Mouse (Mus musculus) forebrain, embryonic 12.5 days (tissue): ENCODE data around the gene Prkar1a. TPM values are rescaled to one million over a fixed set of nuclear protein-coding genes. Genes with fewer than 3 reads are reported as not detected.

ENCODE experiments used
- ATAC-seq: fragments of 200-750 bp; cut with Nextera tagmentation; 2 replicates; pipeline ENCODE4 v1.8.0; 2017; ENCODE audit warnings: moderate TSS enrichment; ENCODE audit not compliant: low FRiP score
- H3K27ac ChIP-seq: fragments of 300-500 bp; sonication (generic); 2 replicates; pipeline ENCODE4 v1.5.1; 2016; ENCODE audit warnings: mild to moderate bottlenecking
- H3K27me3 ChIP-seq: fragments of 300-500 bp; sonication (generic); 2 replicates; pipeline ENCODE4 v1.6.1; 2016; ENCODE audit warnings: mild to moderate bottlenecking
- H3K36me3 ChIP-seq: fragments of 300-500 bp; sonication (generic); replicated peaks from 2 replicates; pipeline ENCODE4 v1.6.1; 2016; ENCODE audit warnings: mild to moderate bottlenecking
- H3K4me1 ChIP-seq: fragments of 300-500 bp; sonication (generic); 2 replicates; pipeline ENCODE4 v1.6.1; 2016
- H3K4me2 ChIP-seq: fragments of 300-500 bp; sonication (generic); 2 replicates; pipeline ENCODE4 v1.6.1; 2016; ENCODE audit warnings: mild to moderate bottlenecking, moderate library complexity
- H3K4me3 ChIP-seq: fragments of 300-500 bp; sonication (generic); replicated peaks from 2 replicates; pipeline ENCODE4 v1.5.1; 2016; ENCODE audit warnings: mild to moderate bottlenecking
- H3K9ac ChIP-seq: fragments of 300-500 bp; sonication (generic); 2 replicates; pipeline ENCODE4 v1.6.1; 2016; ENCODE audit warnings: mild to moderate bottlenecking
- H3K9me3 ChIP-seq: fragments of 300-500 bp; sonication (generic); 2 replicates; pipeline ENCODE4 v1.6.1; 2016
- WGBS: fragments of 180-500 bp; shearing (Covaris S2); methylation state at CpG from one replicate; pipeline ENCODE4 v1.1.7; 2016; 5-methylcytosine and 5-hydroxymethylcytosine counted together
- polyA plus RNA-seq: library from polyadenylated mRNA; unstranded; fragments of >200 nt; fragmentation: Nextera tagmentation; extraction: Ambion mirVana; gene quantifications from 2 replicates; pipeline ENCODE4 v1.2.1, GENCODE M21; 2016

Gene Prkar1a
- polyA plus RNA-seq, 1 experiment from 2014 or later: 413 TPM

DNA sequence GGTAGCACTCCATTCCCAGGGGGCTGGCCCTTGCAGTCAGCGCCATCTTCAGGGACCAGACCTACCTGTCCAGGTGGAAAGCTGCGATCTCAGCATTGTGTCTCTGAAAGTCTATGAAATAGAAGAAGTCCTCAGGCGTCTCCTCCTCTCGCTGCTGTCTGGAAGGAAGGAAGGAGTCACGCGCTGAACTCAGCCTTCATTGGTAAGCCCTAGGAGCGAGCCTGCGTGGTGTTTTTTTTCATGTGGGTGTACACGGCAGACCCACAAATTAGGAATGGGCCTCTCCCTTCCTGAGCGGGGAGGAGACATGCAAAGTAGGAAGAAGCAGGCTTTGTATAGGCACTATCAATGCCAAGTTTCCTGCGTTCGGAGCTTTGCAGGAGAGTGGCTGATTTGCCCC is 29.1 kb downstream of the Prkar1a start:
- H3K27ac ChIP-seq: no peak overlapping the region
- no peak overlapping the region for H3K9ac ChIP-seq
- no peak for ATAC-seq
- H3K9me3 ChIP-seq: no peaks in the 10 kb centered on the region
- H3K4me1 ChIP-seq: no peaks in the 10 kb centered on the region
- H3K36me3 ChIP-seq: no peaks in the 10 kb centered on the region
- H3K4me3 ChIP-seq: no peak overlapping the region
- 78% methylated on average over 12 of the region's 12 CpGs for WGBS
- no peak overlapping the region for H3K4me2 ChIP-seq
- H3K27me3 ChIP-seq: peaks cover 7% of the 10 kb centered on the region; the same call in 1 of the 2 replicates

GRCm38 (mm10) chr11:109680934-109681333 is 31.7 kb downstream of the Prkar1a start:
- H3K4me3 ChIP-seq: no peak overlapping the region
- H3K27ac ChIP-seq: no peak overlapping the region
- 82% methylated on average over 9 of the region's 9 CpGs for WGBS
- H3K9ac ChIP-seq: no peak overlapping the region
- peaks cover 7% of the 10 kb centered on the region; the same call in 1 of the 2 replicates for H3K27me3 ChIP-seq
- no peak for ATAC-seq
- H3K4me1 ChIP-seq: no peaks in the 10 kb centered on the region
- H3K4me2 ChIP-seq: no peak overlapping the region
- H3K9me3 ChIP-seq: no peaks in the 10 kb centered on the region
- no peaks in the 10 kb centered on the region for H3K36me3 ChIP-seq

DNA sequence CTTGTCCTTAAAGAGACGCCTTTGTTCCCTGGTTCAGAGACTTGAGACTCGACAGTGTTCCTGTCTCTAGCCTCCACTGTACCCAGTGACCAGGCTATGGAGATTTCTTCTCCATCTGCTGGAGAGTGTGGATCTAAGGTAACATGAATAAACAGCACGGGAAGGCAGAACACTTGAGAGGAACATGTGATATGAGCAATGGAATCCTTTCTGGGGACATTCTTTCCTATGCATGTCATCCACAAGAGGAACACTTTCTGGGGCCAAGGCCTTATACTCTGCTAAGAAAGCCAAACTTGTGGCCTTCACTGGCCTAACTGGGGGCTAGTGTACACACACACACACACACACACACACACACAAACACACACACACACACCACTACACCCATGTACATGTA is 32.4 kb downstream of the Prkar1a start:
- Histone ChIP-seq H3K9me3 (no peaks in the 10 kb centered on the region), H3K27ac (no peak overlapping the region), H3K9ac (no peak overlapping the region), H3K4me1 (no peaks in the 10 kb centered on the region), H3K4me2 (no peak overlapping the region), H3K27me3 (peaks cover 7% of the 10 kb centered on the region; the same call in 1 of the 2 replicates), H3K36me3 (no peaks in the 10 kb centered on the region), H3K4me3 (no peak overlapping the region)
- no peak for ATAC-seq
- WGBS: 80% methylated on average over 3 of the region's 3 CpGs

- Histone ChIP-seq H3K27ac (no peak overlapping the region), H3K27me3 (peaks cover 1% of the 10 kb centered on the region; the same call in 1 of the 2 replicates), H3K9ac (no peak overlapping the region), H3K4me1 (no peaks in the 10 kb centered on the region), H3K9me3 (no peaks in the 10 kb centered on the region), H3K36me3 (no peaks in the 10 kb centered on the region), H3K4me2 (no peak overlapping the region), H3K4me3 (no peak overlapping the region)
- no peak for ATAC-seq
- WGBS: 91% methylated on average over 6 of the region's 6 CpGs
Observed at GRCm38 (mm10) chr11:109682221-109682620, 33.0 kb downstream of the Prkar1a start.

- no peak overlapping the region for H3K27ac ChIP-seq
- no peak overlapping the region for H3K4me3 ChIP-seq
- 93% methylated on average over 4 of the region's 4 CpGs for WGBS
- H3K9me3 ChIP-seq: no peaks in the 10 kb centered on the region
- no peak overlapping the region for H3K9ac ChIP-seq
- no peak overlapping the region for H3K4me2 ChIP-seq
- no peak for ATAC-seq
- no peaks in the 10 kb centered on the region for H3K36me3 ChIP-seq
- no peaks in the 10 kb centered on the region for H3K4me1 ChIP-seq
- no peaks in the 10 kb centered on the region for H3K27me3 ChIP-seq
Observed at GRCm38 (mm10) chr11:109689539-109689938, 40.3 kb downstream of the Prkar1a start.

DNA sequence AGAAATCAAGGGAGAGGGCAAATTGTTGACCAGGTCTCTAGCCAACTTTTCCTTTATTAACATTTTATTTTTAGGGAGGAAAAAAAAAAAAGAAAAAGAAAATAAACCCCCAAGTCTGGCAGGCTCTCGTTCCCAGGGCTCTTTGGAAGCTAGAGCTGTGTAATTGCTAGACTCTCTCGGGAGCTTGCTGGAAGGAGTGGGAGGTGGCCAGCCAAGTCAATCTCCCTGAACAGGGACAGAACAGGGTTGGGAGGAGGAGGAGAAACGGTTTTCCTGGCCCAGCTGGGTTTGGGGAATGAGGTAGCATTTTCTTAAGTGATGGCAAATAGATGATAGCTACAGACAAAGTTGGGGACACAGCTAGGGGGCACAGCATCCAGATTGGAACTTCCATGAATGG is 43.5 kb downstream of the Prkar1a start:
- Histone ChIP-seq H3K4me2 (no peak overlapping the region), H3K9me3 (no peaks in the 10 kb centered on the region), H3K27me3 (no peaks in the 10 kb centered on the region), H3K9ac (no peak overlapping the region), H3K4me3 (no peak overlapping the region), H3K36me3 (no peaks in the 10 kb centered on the region), H3K27ac (no peak overlapping the region), H3K4me1 (no peaks in the 10 kb centered on the region)
- WGBS: 59% methylated on average over 3 of the region's 3 CpGs
- no peak for ATAC-seq

GRCm38 (mm10) chr11:109696519-109696918 is 47.3 kb downstream of the Prkar1a start:
- no peaks in the 10 kb centered on the region for H3K9me3 ChIP-seq
- no peaks in the 10 kb centered on the region for H3K4me1 ChIP-seq
- H3K4me3 ChIP-seq: no peak overlapping the region
- no peak for ATAC-seq
- H3K4me2 ChIP-seq: no peak overlapping the region
- no peak overlapping the region for H3K9ac ChIP-seq
- no peaks in the 10 kb centered on the region for H3K27me3 ChIP-seq
- no peaks in the 10 kb centered on the region for H3K36me3 ChIP-seq
- WGBS: 91% methylated on average over 4 of the region's 4 CpGs
- no peak overlapping the region for H3K27ac ChIP-seq

DNA sequence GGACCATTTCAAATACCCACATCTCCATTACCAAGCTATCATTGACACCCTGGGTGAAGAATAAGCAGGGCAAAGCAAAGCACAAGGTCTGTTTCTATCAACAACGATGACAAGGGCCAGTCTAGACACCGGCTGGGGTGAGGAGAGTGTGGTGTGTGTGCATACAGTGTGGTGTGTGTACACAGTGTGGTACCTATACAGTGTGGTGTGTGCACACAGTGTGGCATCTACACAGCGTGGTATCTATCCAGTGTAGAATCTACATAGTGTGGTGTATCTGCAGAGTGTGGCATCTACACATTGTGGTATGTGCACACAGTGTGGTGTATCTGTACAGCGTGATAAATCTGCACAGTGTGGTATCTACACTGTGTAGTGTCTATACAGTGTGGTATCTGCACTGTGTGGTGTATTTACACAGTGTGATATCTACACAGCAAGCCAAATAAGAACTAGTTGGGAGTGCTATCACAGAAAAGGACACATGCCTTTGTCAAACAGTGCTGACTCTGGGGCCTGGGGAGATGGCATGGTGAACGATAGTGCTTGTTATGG is 48.0 kb downstream of the Prkar1a start:
- no peaks in the 10 kb centered on the region for H3K4me1 ChIP-seq
- no peak overlapping the region for H3K27ac ChIP-seq
- no peak overlapping the region for H3K4me3 ChIP-seq
- WGBS: 93% methylated on average over 5 of the region's 5 CpGs
- no peaks in the 10 kb centered on the region for H3K9me3 ChIP-seq
- no peak overlapping the region for H3K4me2 ChIP-seq
- ATAC-seq: no peak
- H3K27me3 ChIP-seq: no peaks in the 10 kb centered on the region
- no peak overlapping the region for H3K9ac ChIP-seq
- no peaks in the 10 kb centered on the region for H3K36me3 ChIP-seq

GRCm38 (mm10) chr11:109698740-109699139 is 49.5 kb downstream of the Prkar1a start:
- no peaks in the 10 kb centered on the region for H3K9me3 ChIP-seq
- 90% methylated on average over 10 of the region's 10 CpGs for WGBS
- ATAC-seq: no peak

DNA sequence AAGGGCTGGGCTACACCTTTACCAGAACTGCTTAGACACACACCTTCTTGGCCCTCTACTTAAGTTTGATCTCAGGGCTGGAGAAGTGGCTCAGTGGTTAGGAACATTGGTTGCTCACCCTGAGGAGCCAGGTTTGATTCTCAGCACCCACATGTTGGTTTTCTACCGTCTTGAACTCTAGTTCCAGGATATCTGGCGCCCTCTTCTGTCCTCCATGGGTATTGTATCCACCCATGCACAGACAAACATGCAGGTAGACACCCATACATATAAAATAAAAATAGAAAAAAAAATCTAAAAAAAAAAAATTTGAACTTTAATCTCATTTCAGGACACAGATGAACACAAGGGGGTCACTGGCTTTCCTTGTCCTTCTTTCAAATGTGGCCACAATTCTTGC is 50.6 kb downstream of the Prkar1a start:
- Histone ChIP-seq H3K9ac (no peak overlapping the region), H3K27me3 (no peaks in the 10 kb centered on the region), H3K4me3 (no peak overlapping the region), H3K9me3 (no peaks in the 10 kb centered on the region), H3K27ac (no peak overlapping the region), H3K4me1 (no peaks in the 10 kb centered on the region), H3K36me3 (no peaks in the 10 kb centered on the region), H3K4me2 (no peak overlapping the region)
- ATAC-seq: no peak
- WGBS: 56% methylated on average over 2 of the region's 2 CpGs

More at GRCm38 (mm10) chr11:109698740-109699139, 49.5 kb downstream of the Prkar1a start:
- no peak overlapping the region for H3K4me3 ChIP-seq
- H3K4me2 ChIP-seq: no peak overlapping the region
- no peaks in the 10 kb centered on the region for H3K4me1 ChIP-seq
- no peak overlapping the region for H3K27ac ChIP-seq
- no peaks in the 10 kb centered on the region for H3K36me3 ChIP-seq
- H3K9ac ChIP-seq: no peak overlapping the region
- no peaks in the 10 kb centered on the region for H3K27me3 ChIP-seq

- H3K9me3 ChIP-seq: no peaks in the 10 kb centered on the region
- no peaks in the 10 kb centered on the region for H3K4me1 ChIP-seq
- no peak overlapping the region for H3K4me2 ChIP-seq
- H3K27ac ChIP-seq: no peak overlapping the region
- WGBS: 78% methylated on average over 6 of the region's 6 CpGs
- no peaks in the 10 kb centered on the region for H3K36me3 ChIP-seq
- no peak overlapping the region for H3K4me3 ChIP-seq
- H3K27me3 ChIP-seq: no peaks in the 10 kb centered on the region
- no peak for ATAC-seq
- no peak overlapping the region for H3K9ac ChIP-seq
Observed at GRCm38 (mm10) chr11:109700761-109701160, 51.6 kb downstream of the Prkar1a start.

DNA sequence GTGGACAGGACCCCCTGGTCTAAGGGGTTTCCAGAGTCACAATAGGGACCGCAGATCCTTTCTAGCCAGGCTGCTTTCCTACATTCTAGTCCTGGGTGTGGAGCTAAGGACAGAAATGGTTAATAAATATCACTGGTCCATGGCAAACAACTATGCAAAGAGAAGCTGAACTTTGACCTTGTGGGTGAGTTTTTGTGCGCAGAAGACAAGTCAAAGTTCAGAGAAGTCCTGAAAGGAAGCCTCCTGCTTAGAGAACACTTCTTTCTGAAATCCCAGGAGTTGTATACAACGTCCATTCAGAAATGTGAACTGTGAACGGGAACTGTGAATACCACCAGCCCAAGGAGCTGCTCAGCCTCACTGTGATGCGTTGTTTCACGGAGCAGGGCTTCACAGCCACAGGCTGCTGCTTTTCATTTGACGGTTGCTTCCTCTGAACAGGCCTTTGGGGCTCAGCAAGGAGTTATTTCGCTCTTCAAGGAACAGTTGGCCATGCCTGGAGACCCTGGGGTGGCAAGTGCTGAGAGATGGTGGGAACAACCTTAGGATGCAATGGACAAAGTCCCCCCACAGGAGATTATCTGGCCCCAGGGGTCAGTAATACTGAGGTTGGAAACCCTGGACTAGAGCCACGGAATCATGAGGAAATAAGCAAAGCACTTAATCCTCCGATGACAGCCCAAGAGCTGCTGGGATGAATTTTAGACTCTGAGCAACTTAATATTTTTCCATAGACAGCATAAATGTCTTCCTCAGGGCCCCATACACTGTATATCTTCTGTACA is 53.0 kb downstream of the Prkar1a start:
- Histone ChIP-seq H3K27me3 (no peaks in the 10 kb centered on the region), H3K4me2 (no peak overlapping the region), H3K4me3 (no peak overlapping the region), H3K27ac (no peak overlapping the region), H3K9ac (no peak overlapping the region), H3K36me3 (no peaks in the 10 kb centered on the region), H3K9me3 (no peaks in the 10 kb centered on the region), H3K4me1 (no peaks in the 10 kb centered on the region)
- 63% methylated on average over 10 of the region's 10 CpGs for WGBS
- ATAC-seq: no peak

DNA sequence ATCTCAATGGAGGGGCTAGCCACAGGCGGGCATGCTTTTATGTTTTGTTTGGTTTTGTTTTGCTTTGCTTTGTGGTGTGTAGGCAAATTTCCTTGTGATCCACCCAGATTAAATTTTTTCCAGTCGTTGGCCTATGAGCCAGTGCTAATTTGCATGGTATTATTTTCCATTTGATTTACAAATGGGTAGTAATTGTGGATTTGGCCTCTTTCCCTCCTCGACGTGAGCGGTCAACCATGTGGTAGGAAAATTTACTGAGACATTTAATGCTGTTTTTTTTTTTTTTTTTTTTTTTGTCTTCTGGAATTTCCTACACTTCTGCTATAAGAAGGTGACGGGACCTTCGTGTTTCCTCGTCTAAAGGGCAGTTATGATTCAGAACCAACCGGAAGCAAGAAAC is 54.6 kb downstream of the Prkar1a start:
- H3K9ac ChIP-seq: no peak overlapping the region
- WGBS: 71% methylated on average over 9 of the region's 9 CpGs
- no peaks in the 10 kb centered on the region for H3K4me1 ChIP-seq
- no peak overlapping the region for H3K4me2 ChIP-seq
- H3K36me3 ChIP-seq: no peaks in the 10 kb centered on the region
- no peaks in the 10 kb centered on the region for H3K9me3 ChIP-seq
- H3K27me3 ChIP-seq: no peaks in the 10 kb centered on the region
- H3K27ac ChIP-seq: no peak overlapping the region
- no peak for ATAC-seq
- H3K4me3 ChIP-seq: no peak overlapping the region
